Mouse (Mus musculus): ENCODE measurements at regions not wholly inside any gene's neighbourhood (a gene's known extent, or its start where the extent isn't known, plus 50 kb on each side); places are given as distances from the start of the nearest gene placed in this dataset.

- Histone ChIP-seq H3K4me3 (ENCODE audit: low read length) (no peak overlapping the region), H3K9me3 (ENCODE audit: control insufficient read depth, low read length) (no peaks in the 10 kb centered on the region), H3K27me3 (replicated peaks; ENCODE audit: control insufficient read depth, insufficient read depth, low read length) (no peaks in the 10 kb centered on the region), H3K4me1 (ENCODE audit: control insufficient read depth, insufficient read depth, low read depth, low read length) (no peaks in the 10 kb centered on the region), H3K27ac (ENCODE audit: low read depth, low read length) (no peak overlapping the region), H3K9ac (ENCODE audit: low read depth, low read length) (no peak overlapping the region), H3K4me2 (ENCODE audit: low read length) (no peak overlapping the region), H3K36me3 (ENCODE audit: control insufficient read depth, insufficient read depth, low read length) (no peaks in the 10 kb centered on the region)
- 71% methylated on average over 6 of the region's 6 CpGs for WGBS
- ATAC-seq = no peak
These were observed 98.9 kb downstream of the Ttc32 start for GRCm38 (mm10) chr12:9128581-9129275.

- no peaks in the 10 kb centered on the region for H3K9me3 ChIP-seq (ENCODE audit: control insufficient read depth, low read length)
- H3K36me3 ChIP-seq (ENCODE audit: control insufficient read depth, insufficient read depth, low read length) = no peaks in the 10 kb centered on the region
- no peak overlapping the region for H3K9ac ChIP-seq (ENCODE audit: low read depth, low read length)
- H3K4me3 ChIP-seq (ENCODE audit: low read length) = no peak overlapping the region
- H3K4me1 ChIP-seq (ENCODE audit: control insufficient read depth, insufficient read depth, low read depth, low read length) = no peaks in the 10 kb centered on the region
- 0 out of 2 replicates have a peak, but pooled peaks have one; percentile 42 for ATAC-seq
- no peaks in the 10 kb centered on the region for H3K27me3 ChIP-seq (replicated peaks; ENCODE audit: control insufficient read depth, insufficient read depth, low read length)
- H3K27ac ChIP-seq (ENCODE audit: low read depth, low read length) = no peak overlapping the region
- H3K4me2 ChIP-seq (ENCODE audit: low read length) = no peak overlapping the region
These were observed 102.8 kb downstream of the Ttc32 start for GRCm38 (mm10) chr12:9132621-9133020.

- Histone ChIP-seq H3K4me2 (ENCODE audit: low read length) (no peak overlapping the region), H3K4me1 (ENCODE audit: control insufficient read depth, insufficient read depth, low read depth, low read length) (no peaks in the 10 kb centered on the region), H3K4me3 (ENCODE audit: low read length) (no peak overlapping the region), H3K27ac (ENCODE audit: low read depth, low read length) (no peak overlapping the region), H3K27me3 (replicated peaks; ENCODE audit: control insufficient read depth, insufficient read depth, low read length) (no peaks in the 10 kb centered on the region), H3K9me3 (ENCODE audit: control insufficient read depth, low read length) (no peaks in the 10 kb centered on the region), H3K9ac (ENCODE audit: low read depth, low read length) (no peak overlapping the region), H3K36me3 (ENCODE audit: control insufficient read depth, insufficient read depth, low read length) (no peaks in the 10 kb centered on the region)
- WGBS = 85% methylated on average over 7 of the region's 7 CpGs
- ATAC-seq = no peak
These were observed 104.4 kb downstream of the Ttc32 start for GRCm38 (mm10) chr12:9133890-9134870.

- H3K36me3 ChIP-seq (ENCODE audit: control insufficient read depth, insufficient read depth, low read length) = no peaks in the 10 kb centered on the region
- H3K4me3 ChIP-seq (ENCODE audit: low read length) = no peak overlapping the region
- H3K9me3 ChIP-seq (ENCODE audit: control insufficient read depth, low read length) = no peaks in the 10 kb centered on the region
- no peaks in the 10 kb centered on the region for H3K27me3 ChIP-seq (replicated peaks; ENCODE audit: control insufficient read depth, insufficient read depth, low read length)
- H3K27ac ChIP-seq (ENCODE audit: low read depth, low read length) = no peak overlapping the region
- H3K9ac ChIP-seq (ENCODE audit: low read depth, low read length) = no peak overlapping the region
- H3K4me1 ChIP-seq (ENCODE audit: control insufficient read depth, insufficient read depth, low read depth, low read length) = no peaks in the 10 kb centered on the region
- H3K4me2 ChIP-seq (ENCODE audit: low read length) = no peak overlapping the region
- ATAC-seq = no peak
These were observed 121.2 kb downstream of the Ttc32 start for GRCm38 (mm10) chr12:9151001-9151400.

- no peak overlapping the region for H3K9ac ChIP-seq (ENCODE audit: low read depth, low read length)
- no peak overlapping the region for H3K4me2 ChIP-seq (ENCODE audit: low read length)
- H3K4me3 ChIP-seq (ENCODE audit: low read length) = no peak overlapping the region
- 90% methylated on average over 1 of the region's 1 CpGs for WGBS
- no peaks in the 10 kb centered on the region for H3K27me3 ChIP-seq (replicated peaks; ENCODE audit: control insufficient read depth, insufficient read depth, low read length)
- H3K9me3 ChIP-seq (ENCODE audit: control insufficient read depth, low read length) = no peaks in the 10 kb centered on the region
- ATAC-seq = no peak
- H3K27ac ChIP-seq (ENCODE audit: low read depth, low read length) = no peak overlapping the region
- no peaks in the 10 kb centered on the region for H3K4me1 ChIP-seq (ENCODE audit: control insufficient read depth, insufficient read depth, low read depth, low read length)
- no peaks in the 10 kb centered on the region for H3K36me3 ChIP-seq (ENCODE audit: control insufficient read depth, insufficient read depth, low read length)
These were observed 121.6 kb downstream of the Ttc32 start for GRCm38 (mm10) chr12:9151426-9151825.

- Histone ChIP-seq H3K27me3 (replicated peaks; ENCODE audit: control insufficient read depth, insufficient read depth, low read length) (no peaks in the 10 kb centered on the region), H3K4me1 (ENCODE audit: control insufficient read depth, insufficient read depth, low read depth, low read length) (no peaks in the 10 kb centered on the region), H3K4me3 (ENCODE audit: low read length) (no peak overlapping the region), H3K4me2 (ENCODE audit: low read length) (no peak overlapping the region), H3K9me3 (ENCODE audit: control insufficient read depth, low read length) (no peaks in the 10 kb centered on the region), H3K36me3 (ENCODE audit: control insufficient read depth, insufficient read depth, low read length) (no peaks in the 10 kb centered on the region), H3K9ac (ENCODE audit: low read depth, low read length) (no peak overlapping the region), H3K27ac (ENCODE audit: low read depth, low read length) (no peak overlapping the region)
- 80% methylated on average over 2 of the region's 2 CpGs for WGBS
- no peak for ATAC-seq
These were observed 124.7 kb downstream of the Ttc32 start for GRCm38 (mm10) chr12:9154491-9154890.

- H3K4me1 ChIP-seq (ENCODE audit: control insufficient read depth, insufficient read depth, low read depth, low read length) = no peaks in the 10 kb centered on the region
- H3K9me3 ChIP-seq (ENCODE audit: control insufficient read depth, low read length) = no peaks in the 10 kb centered on the region
- no peak overlapping the region for H3K4me3 ChIP-seq (ENCODE audit: low read length)
- no peak overlapping the region for H3K4me2 ChIP-seq (ENCODE audit: low read length)
- H3K9ac ChIP-seq (ENCODE audit: low read depth, low read length) = no peak overlapping the region
- no peak overlapping the region for H3K27ac ChIP-seq (ENCODE audit: low read depth, low read length)
- H3K27me3 ChIP-seq (replicated peaks; ENCODE audit: control insufficient read depth, insufficient read depth, low read length) = no peaks in the 10 kb centered on the region
- no peak for ATAC-seq
- no peaks in the 10 kb centered on the region for H3K36me3 ChIP-seq (ENCODE audit: control insufficient read depth, insufficient read depth, low read length)
These were observed 127.0 kb downstream of the Ttc32 start for GRCm38 (mm10) chr12:9156794-9157193.

- ATAC-seq = no peak
- no peak overlapping the region for H3K4me2 ChIP-seq (ENCODE audit: low read length)
- 60% methylated on average over 5 of the region's 5 CpGs for WGBS
- no peaks in the 10 kb centered on the region for H3K4me1 ChIP-seq (ENCODE audit: control insufficient read depth, insufficient read depth, low read depth, low read length)
- no peak overlapping the region for H3K9ac ChIP-seq (ENCODE audit: low read depth, low read length)
- H3K27me3 ChIP-seq (replicated peaks; ENCODE audit: control insufficient read depth, insufficient read depth, low read length) = no peaks in the 10 kb centered on the region
- H3K36me3 ChIP-seq (ENCODE audit: control insufficient read depth, insufficient read depth, low read length) = no peaks in the 10 kb centered on the region
- H3K27ac ChIP-seq (ENCODE audit: low read depth, low read length) = no peak overlapping the region
- H3K9me3 ChIP-seq (ENCODE audit: control insufficient read depth, low read length) = no peaks in the 10 kb centered on the region
- no peak overlapping the region for H3K4me3 ChIP-seq (ENCODE audit: low read length)
These were observed 129.0 kb downstream of the Ttc32 start for GRCm38 (mm10) chr12:9158751-9159150.

GRCm38 (mm10) chr12:9165367-9165940 is 135.7 kb downstream of the Ttc32 start:
- no peak overlapping the region for H3K9ac ChIP-seq (ENCODE audit: low read depth, low read length)
- 83% methylated on average over 4 of the region's 4 CpGs for WGBS
- no peaks in the 10 kb centered on the region for H3K36me3 ChIP-seq (ENCODE audit: control insufficient read depth, insufficient read depth, low read length)
- H3K27ac ChIP-seq (ENCODE audit: low read depth, low read length) = no peak overlapping the region
- no peak for ATAC-seq
- no peak overlapping the region for H3K4me3 ChIP-seq (ENCODE audit: low read length)
- H3K9me3 ChIP-seq (ENCODE audit: control insufficient read depth, low read length) = no peaks in the 10 kb centered on the region
- H3K4me1 ChIP-seq (ENCODE audit: control insufficient read depth, insufficient read depth, low read depth, low read length) = no peaks in the 10 kb centered on the region
- no peaks in the 10 kb centered on the region for H3K27me3 ChIP-seq (replicated peaks; ENCODE audit: control insufficient read depth, insufficient read depth, low read length)
- H3K4me2 ChIP-seq (ENCODE audit: low read length) = no peak overlapping the region
